Mouse (Mus musculus) forebrain, postnatal 0 days (tissue): Measurements from ENCODE around the gene Il10rb. TPM values are rescaled to one million over a fixed set of nuclear protein-coding genes. Genes with fewer than 3 reads are reported as not detected.

ENCODE experiments used
- ATAC-seq: fragments of 200-750 bp; cut with Nextera tagmentation; 2 replicates; pipeline ENCODE4 v1.8.0; 2017; ENCODE audit warnings: mild to moderate bottlenecking, moderate library complexity
- DNase-seq: peaks from one replicate; pipeline ENCODE4 v3.0.0-alpha.2; 2015
- H3K27ac ChIP-seq: fragments of 300-500 bp; sonication (generic); 2 replicates; pipeline ENCODE4 v1.5.1; 2014; ENCODE audit warnings: low read depth, mild to moderate bottlenecking, antibody characterized with exemption, low read length, moderate library complexity, mixed read lengths
- H3K27me3 ChIP-seq: fragments of 300-500 bp; sonication (generic); 2 replicates; pipeline ENCODE4 v1.6.1; 2014; ENCODE audit warnings: mild to moderate bottlenecking, low read length, mixed read lengths; ENCODE audit not compliant: insufficient read depth
- H3K36me3 ChIP-seq: fragments of 300-500 bp; sonication (generic); 2 replicates; pipeline ENCODE4 v1.6.1; 2014; ENCODE audit warnings: mild to moderate bottlenecking, moderate library complexity; ENCODE audit not compliant: insufficient read depth
- H3K4me1 ChIP-seq: fragments of 300-500 bp; sonication (generic); 2 replicates; pipeline ENCODE4 v1.6.1; 2014; ENCODE audit warnings: antibody characterized with exemption; ENCODE audit not compliant: insufficient read depth
- H3K4me2 ChIP-seq: fragments of 300-500 bp; sonication (generic); 2 replicates; pipeline ENCODE4 v1.6.1; 2014; ENCODE audit warnings: low read depth, mild to moderate bottlenecking, moderate library complexity
- H3K4me3 ChIP-seq: fragments of 300-500 bp; sonication (generic); 2 replicates; pipeline ENCODE4 v1.5.1; 2014; ENCODE audit warnings: low read depth, low read length, mixed read lengths
- H3K9ac ChIP-seq: fragments of 300-500 bp; sonication (generic); 2 replicates; pipeline ENCODE4 v1.6.1; 2014; ENCODE audit warnings: mild to moderate bottlenecking
- H3K9me3 ChIP-seq: fragments of 300-500 bp; sonication (generic); 2 replicates; pipeline ENCODE4 v1.6.1; 2016; ENCODE audit warnings: low read length
- CTCF ChIP-seq: sonication (generic); IDR thresholded peaks from 2 replicates; pipeline ENCODE4 v1.5.1; 2016; ENCODE audit warnings: antibody characterized with exemption, control low read depth, low read depth
- WGBS: fragments of 180-500 bp; shearing (Covaris S2); extraction: QIAGEN DNeasy Blood & Tissue Kit; methylation state at CpG from one replicate; pipeline ENCODE4 v1.1.7; 2014; 5-methylcytosine and 5-hydroxymethylcytosine counted together
- polyA plus RNA-seq: library from polyadenylated mRNA; unstranded; fragments of >200 nt; fragmentation: Nextera tagmentation; extraction: Ambion mirVana; gene quantifications from 2 replicates; pipeline ENCODE4 v1.2.1, GENCODE M21; 2015
- total RNA-seq: library from RNA; depleted of rRNA; stranded (reverse); fragments of >200 nt; gene quantifications from 2 replicates; pipeline ENCODE4 v1.2.3, GENCODE M21; 2014

The Il10rb gene
- total and polyA plus RNA-seq, 2 experiments from 2014 or later, result 7.9 to 9.2 TPM

- no peak overlapping the region for H3K27ac ChIP-seq
- H3K27me3 ChIP-seq, result no peaks in the 10 kb centered on the region
- no peak overlapping the region for H3K4me3 ChIP-seq
- H3K9me3 ChIP-seq, result no peaks in the 10 kb centered on the region
- no peak for TF ChIP-seq CTCF
- WGBS, result 96% methylated on average over 6 of the region's 6 CpGs
- DNase-seq (no peak), ATAC-seq (no peak)
- H3K4me2 ChIP-seq, result no peak overlapping the region
- H3K9ac ChIP-seq, result no peak overlapping the region
- H3K4me1 ChIP-seq, result no peaks in the 10 kb centered on the region
- no peaks in the 10 kb centered on the region; the same call in 1 of the 2 replicates for H3K36me3 ChIP-seq
Measured at GRCm38 (mm10) chr16:91416357-91416756, 10.4 kb downstream of the Il10rb start.

GRCm38 (mm10) chr16:91416938-91417337 is 11.0 kb downstream of the Il10rb start:
- Histone ChIP-seq H3K4me3 (no peak overlapping the region), H3K4me2 (no peak overlapping the region), H3K9me3 (no peaks in the 10 kb centered on the region), H3K4me1 (no peaks in the 10 kb centered on the region), H3K27ac (no peak overlapping the region), H3K36me3 (no peaks in the 10 kb centered on the region; the same call in 1 of the 2 replicates), H3K9ac (no peak overlapping the region), H3K27me3 (no peaks in the 10 kb centered on the region)
- 86% methylated on average over 7 of the region's 7 CpGs for WGBS
- ATAC-seq (no peak), DNase-seq (no peak)
- no peak for TF ChIP-seq CTCF

- ATAC-seq, result no peak
- H3K9ac ChIP-seq, result no peak overlapping the region
- H3K4me1 ChIP-seq, result no peaks in the 10 kb centered on the region
- no peaks in the 10 kb centered on the region for H3K9me3 ChIP-seq
- WGBS, result 67% methylated on average over 5 of the region's 5 CpGs
- no peak overlapping the region for H3K4me2 ChIP-seq
- no peak overlapping the region for H3K27ac ChIP-seq
- no peak for DNase-seq
- no peaks in the 10 kb centered on the region for H3K27me3 ChIP-seq
- no peak overlapping the region for H3K4me3 ChIP-seq
- TF ChIP-seq CTCF, result no peak
- no peaks in the 10 kb centered on the region; the same call in 1 of the 2 replicates for H3K36me3 ChIP-seq
Measured at GRCm38 (mm10) chr16:91418531-91418930, 12.6 kb downstream of the Il10rb start.

GRCm38 (mm10) chr16:91425816-91426215 is 19.9 kb downstream of the Il10rb start:
- ATAC-seq, result no peak
- no peak overlapping the region for H3K27ac ChIP-seq
- 88% methylated on average over 6 of the region's 6 CpGs for WGBS

GRCm38 (mm10) chr16:91426586-91426985 is 20.6 kb downstream of the Il10rb start:
- Histone ChIP-seq H3K4me3 (no peak overlapping the region), H3K4me2 (no peak overlapping the region), H3K9me3 (no peaks in the 10 kb centered on the region), H3K4me1 (no peaks in the 10 kb centered on the region), H3K27ac (no peak overlapping the region), H3K36me3 (no peaks in the 10 kb centered on the region), H3K9ac (no peak overlapping the region), H3K27me3 (no peaks in the 10 kb centered on the region)
- DNase-seq, result no peak
- no peak for TF ChIP-seq CTCF
- no peak for ATAC-seq
- WGBS, result 84% methylated on average over 4 of the region's 4 CpGs

More at GRCm38 (mm10) chr16:91425816-91426215, 19.9 kb downstream of the Il10rb start:
- no peaks in the 10 kb centered on the region for H3K27me3 ChIP-seq
- no peak for TF ChIP-seq CTCF
- no peaks in the 10 kb centered on the region for H3K36me3 ChIP-seq
- no peak overlapping the region for H3K9ac ChIP-seq
- no peaks in the 10 kb centered on the region for H3K4me1 ChIP-seq
- DNase-seq, result no peak
- no peaks in the 10 kb centered on the region for H3K9me3 ChIP-seq
- no peak overlapping the region for H3K4me3 ChIP-seq
- no peak overlapping the region for H3K4me2 ChIP-seq

GRCm38 (mm10) chr16:91427461-91427860 is 21.5 kb downstream of the Il10rb start:
- Histone ChIP-seq H3K4me3 (no peak overlapping the region), H3K27me3 (no peaks in the 10 kb centered on the region), H3K36me3 (no peaks in the 10 kb centered on the region), H3K9ac (no peak overlapping the region), H3K9me3 (no peaks in the 10 kb centered on the region), H3K4me2 (no peak overlapping the region), H3K4me1 (no peaks in the 10 kb centered on the region), H3K27ac (no peak overlapping the region)
- DNase-seq (no peak), ATAC-seq (no peak)
- TF ChIP-seq CTCF, result no peak
- WGBS, result 79% methylated on average over 5 of the region's 5 CpGs

GRCm38 (mm10) chr16:91428259-91428865 is 22.4 kb downstream of the Il10rb start:
- no peak overlapping the region for H3K4me2 ChIP-seq
- 83% methylated on average over 8 of the region's 8 CpGs for WGBS
- no peaks in the 10 kb centered on the region for H3K4me1 ChIP-seq
- no peak overlapping the region for H3K4me3 ChIP-seq
- ATAC-seq (no peak), DNase-seq (no peak)
- no peaks in the 10 kb centered on the region for H3K9me3 ChIP-seq
- no peak overlapping the region for H3K27ac ChIP-seq
- no peak for TF ChIP-seq CTCF
- no peak overlapping the region for H3K9ac ChIP-seq
- H3K27me3 ChIP-seq, result no peaks in the 10 kb centered on the region
- no peaks in the 10 kb centered on the region for H3K36me3 ChIP-seq
